Comparison of ENCODE assay signal across 24 mouse cellular contexts in the genomic region with DNA sequence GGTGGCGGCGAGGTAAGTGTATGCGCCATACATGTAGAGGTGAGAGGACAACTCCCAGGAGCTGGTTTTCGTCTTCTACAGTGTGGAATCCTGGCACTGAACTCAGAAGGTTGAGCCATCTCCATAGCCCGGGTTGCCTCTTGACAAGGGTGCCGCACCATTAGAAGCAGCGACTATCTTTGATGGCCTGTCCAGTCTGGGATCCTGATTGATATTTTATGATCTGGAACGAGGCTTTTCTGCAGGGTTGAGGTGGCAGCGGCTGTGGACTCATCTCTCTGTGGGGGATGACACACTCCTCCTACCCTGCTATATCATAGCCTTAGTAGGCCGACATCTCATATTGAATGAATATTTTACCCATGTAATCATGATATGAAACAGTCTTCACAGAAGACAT.
"Had no signal": no experiment of that assay in that cellular context is flagged by ENCODE, and none has a peak within 500 bp of the region (broad histone marks: within the 10 kb centered on the region; RNA-seq: fewer than 3 reads in every experiment).

No protein-coding gene starts in this region.

- H3K4me3 ChIP-seq: heart, adult 2 months; heart, embryonic 13.5 days; heart, embryonic 15.5 days; hindbrain, embryonic 13.5 days; hindbrain, embryonic 15.5 days; limb, embryonic 13.5 days; limb, embryonic 15.5 days; liver, embryonic 12.5 days had no signal

- H3K36me3 ChIP-seq: heart, embryonic 13.5 days; heart, embryonic 15.5 days; hindbrain, embryonic 13.5 days; hindbrain, embryonic 15.5 days; limb, embryonic 13.5 days; limb, embryonic 15.5 days; liver, embryonic 12.5 days had no signal

- H3K27me3 ChIP-seq: heart, embryonic 13.5 days; heart, embryonic 15.5 days; hindbrain, embryonic 13.5 days; hindbrain, embryonic 15.5 days; limb, embryonic 13.5 days; limb, embryonic 15.5 days; liver, embryonic 12.5 days had no signal

- H3K9me3 ChIP-seq: heart, embryonic 13.5 days; heart, embryonic 15.5 days; hindbrain, embryonic 13.5 days; hindbrain, embryonic 15.5 days; limb, embryonic 13.5 days; limb, embryonic 15.5 days; liver, embryonic 12.5 days had no signal

- DNase-seq: forebrain, postnatal 0 days; gastrocnemius, postnatal 14 days; gastrocnemius, postnatal 36 days; heart, adult 11 months; heart, adult 2 months; heart, postnatal 14 days; heart, postnatal 36 days; kidney, adult 18-20 months; kidney, adult 9 months; kidney, postnatal 10 days; kidney, postnatal 36 days; layer of hippocampus, adult 9-11 months; layer of hippocampus, postnatal 36 days; left cerebral cortex, postnatal 4 days had no signal

- ATAC-seq: forebrain, postnatal 0 days; hindbrain, postnatal 0 days; intestine, embryonic 16.5 days; liver, embryonic 12.5 days had no signal

- H3K4me2 ChIP-seq: heart, embryonic 11.5 days; heart, embryonic 13.5 days; heart, embryonic 15.5 days; hindbrain, embryonic 13.5 days; hindbrain, embryonic 15.5 days; limb, embryonic 13.5 days; limb, embryonic 15.5 days; liver, embryonic 12.5 days had no signal

- H3K27ac ChIP-seq: heart, adult 2 months; heart, embryonic 13.5 days; heart, embryonic 15.5 days; hindbrain, embryonic 13.5 days; hindbrain, embryonic 15.5 days; hindbrain, postnatal 0 days; limb, embryonic 13.5 days; limb, embryonic 15.5 days; liver, embryonic 12.5 days had no signal

- H3K4me1 ChIP-seq: hindbrain, embryonic 13.5 days; hindbrain, embryonic 15.5 days; limb, embryonic 13.5 days; limb, embryonic 15.5 days; liver, embryonic 12.5 days had no signal

- H3K9ac ChIP-seq: forebrain, postnatal 0 days; heart, embryonic 13.5 days; heart, embryonic 15.5 days; hindbrain, embryonic 13.5 days; hindbrain, embryonic 15.5 days; limb, embryonic 13.5 days; limb, embryonic 15.5 days; liver, embryonic 12.5 days had no signal
